Mouse (Mus musculus): ENCODE results near the gene Itsn2. TPM values are rescaled to one million over a fixed set of nuclear protein-coding genes. Genes with fewer than 3 reads are reported as not detected.
"Not testable (repeated sequence)": the region's sequence is repeated elsewhere in the genome, so short reads cannot be mapped to it uniquely, and the experiment has no call there.

The Itsn2 gene
- polyA plus RNA-seq, 1 experiment from 2014 or later: 20.5 TPM

DNA sequence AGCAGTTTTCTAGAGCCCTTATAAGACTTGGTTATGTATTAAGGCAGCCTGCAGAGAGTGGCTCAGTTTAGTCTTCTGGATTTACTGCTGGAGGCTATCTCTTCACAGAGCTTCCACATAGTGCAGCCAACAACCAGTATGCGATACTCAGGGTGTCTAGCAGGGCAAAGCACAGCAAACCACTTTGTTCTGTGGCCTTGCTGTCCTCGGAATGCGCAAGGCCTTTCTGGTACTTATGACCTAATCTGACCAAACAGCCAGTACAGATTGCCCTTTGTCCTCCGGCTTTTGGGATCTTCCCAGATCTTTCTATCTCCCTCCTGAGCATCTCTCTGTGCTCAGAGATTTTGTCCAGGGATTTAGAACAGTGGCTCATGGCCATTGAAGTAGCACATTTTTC, 93.0 kb downstream of the Itsn2 start:
- no peak overlapping the region for H3K4me3 ChIP-seq (replicated peaks)
- no peak overlapping the region for H3K9ac ChIP-seq
- no peak overlapping the region for H3K27ac ChIP-seq (replicated peaks)
- 79% methylated on average over 4 of the region's 4 CpGs for WGBS (ENCODE audit: insufficient replicate concordance)
- no peak overlapping the region for H3K4me2 ChIP-seq
- no peaks in the 10 kb centered on the region for H3K27me3 ChIP-seq
- peaks cover 18% of the 10 kb centered on the region for H3K4me1 ChIP-seq (replicated peaks)
- no peak for ATAC-seq (ENCODE audit: insufficient read depth)
- no peaks in the 10 kb centered on the region for H3K9me3 ChIP-seq (replicated peaks)
- peaks cover 7% of the 10 kb centered on the region; the same call in 1 of the 2 replicates for H3K36me3 ChIP-seq (replicated peaks)

DNA sequence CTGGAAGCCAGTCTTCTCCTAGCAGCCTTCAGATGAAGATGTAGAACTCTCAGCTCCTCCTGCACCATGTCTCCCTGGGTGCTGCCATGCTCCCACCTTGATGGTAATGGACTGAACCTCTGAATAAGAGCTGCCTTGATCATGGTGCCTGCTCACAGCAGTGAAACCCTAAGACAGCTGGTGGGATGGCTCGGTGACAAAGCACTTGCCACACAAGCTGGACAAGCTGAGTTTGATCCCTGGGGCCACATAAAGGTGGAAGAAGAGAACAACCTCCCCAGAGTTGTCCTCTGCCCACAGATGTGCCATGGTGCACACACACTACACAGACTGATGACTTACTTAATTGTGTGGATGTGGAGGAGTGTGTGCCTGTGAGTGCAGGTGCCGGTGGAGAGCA, 95.9 kb downstream of the Itsn2 start:
- whole genome bisulfite sequencing (ENCODE audit: insufficient replicate concordance): 80% methylated on average over 2 of the region's 2 CpGs
- H3K9ac ChIP-seq: no peak overlapping the region
- H3K27me3 ChIP-seq: no peaks in the 10 kb centered on the region
- H3K4me3 ChIP-seq (replicated peaks): no peak overlapping the region
- no peak for ATAC-seq (ENCODE audit: insufficient read depth)
- no peak overlapping the region for H3K27ac ChIP-seq (replicated peaks)
- H3K36me3 ChIP-seq (replicated peaks): peaks cover 2% of the 10 kb centered on the region; the same call in 1 of the 2 replicates
- H3K4me2 ChIP-seq: no peak overlapping the region
- H3K4me1 ChIP-seq (replicated peaks): no peaks in the 10 kb centered on the region
- H3K9me3 ChIP-seq (replicated peaks): no peaks in the 10 kb centered on the region

DNA sequence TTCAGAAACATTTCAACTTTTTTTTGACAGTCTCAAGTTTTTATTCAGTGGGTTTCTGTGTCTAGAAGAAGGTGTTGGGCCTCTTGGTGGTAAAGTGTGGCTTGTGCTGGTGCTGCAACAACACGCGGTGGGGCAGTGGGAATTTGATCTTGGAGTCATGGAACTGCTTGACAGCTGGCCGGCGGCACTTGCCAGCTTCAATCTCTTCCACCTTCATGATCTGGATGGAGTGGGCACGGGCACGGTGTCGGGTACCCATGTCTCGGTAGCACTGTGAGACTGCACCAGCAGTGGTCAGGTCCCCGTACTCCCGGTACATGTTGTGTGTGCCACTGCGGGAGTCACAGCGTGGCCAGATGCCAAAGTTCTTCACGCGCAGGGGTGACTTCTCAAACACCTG, 96.9 kb downstream of the Itsn2 start:
- H3K36me3 ChIP-seq (replicated peaks): no peaks in the 10 kb centered on the region
- H3K4me3 ChIP-seq (replicated peaks): no peak overlapping the region
- no peak for ATAC-seq (ENCODE audit: insufficient read depth)
- no peak overlapping the region for H3K27ac ChIP-seq (replicated peaks)
- no peak overlapping the region for H3K4me2 ChIP-seq
- H3K27me3 ChIP-seq: no peaks in the 10 kb centered on the region
- H3K9me3 ChIP-seq (replicated peaks): no peaks in the 10 kb centered on the region
- H3K4me1 ChIP-seq (replicated peaks): no peaks in the 10 kb centered on the region
- 93% methylated on average over 14 of the region's 14 CpGs for WGBS (ENCODE audit: insufficient replicate concordance)
- no peak overlapping the region for H3K9ac ChIP-seq

DNA sequence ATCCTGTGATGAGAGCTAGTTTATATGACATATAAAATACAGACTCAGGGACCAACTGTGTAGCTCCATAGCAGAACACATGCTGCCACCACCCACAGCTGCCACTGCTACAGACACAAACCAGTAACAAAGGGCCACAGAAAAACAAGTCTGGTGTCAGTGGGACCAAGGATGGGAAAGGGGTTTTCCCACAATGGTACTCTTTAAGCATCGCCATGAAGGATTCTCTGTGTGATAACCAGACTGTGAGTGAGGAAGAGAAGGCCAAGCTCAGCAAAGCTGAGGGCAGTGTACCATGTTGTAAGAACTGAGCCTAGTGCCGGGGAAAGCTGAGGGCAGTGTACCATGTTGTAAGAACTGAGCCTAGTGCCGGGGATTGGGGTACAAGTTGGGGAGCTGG, 98.8 kb downstream of the Itsn2 start:
- H3K4me2 ChIP-seq: no peak overlapping the region
- no peak overlapping the region for H3K27ac ChIP-seq (replicated peaks)
- no peaks in the 10 kb centered on the region for H3K9me3 ChIP-seq (replicated peaks)
- H3K27me3 ChIP-seq: no peaks in the 10 kb centered on the region
- no peak overlapping the region for H3K9ac ChIP-seq
- no peaks in the 10 kb centered on the region for H3K36me3 ChIP-seq (replicated peaks)
- no peaks in the 10 kb centered on the region for H3K4me1 ChIP-seq (replicated peaks)
- no peak for ATAC-seq (ENCODE audit: insufficient read depth)
- WGBS (ENCODE audit: insufficient replicate concordance): 77% methylated on average over 3 of the region's 3 CpGs
- no peak overlapping the region for H3K4me3 ChIP-seq (replicated peaks)

DNA sequence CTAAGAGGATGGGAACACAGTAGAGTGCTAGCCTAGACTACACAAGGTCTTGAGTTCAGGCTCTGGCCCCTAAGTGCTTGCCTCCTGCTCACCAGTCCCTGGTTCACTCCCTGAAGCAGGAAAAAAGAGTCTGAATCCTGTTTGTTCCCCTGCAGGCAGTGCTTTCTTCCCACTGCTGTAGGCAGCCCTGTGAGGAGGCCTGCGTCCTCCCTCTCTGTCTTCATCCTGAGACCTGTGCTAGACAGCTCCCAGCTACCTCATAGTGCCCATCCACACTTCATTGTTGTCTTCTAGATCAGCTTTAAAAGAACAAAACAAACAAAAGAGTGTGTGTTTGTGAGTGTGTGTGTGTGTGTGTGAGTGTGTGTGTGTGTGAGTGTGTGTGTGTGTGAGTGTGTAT, 102.1 kb downstream of the Itsn2 start:
- no peak overlapping the region for H3K4me2 ChIP-seq
- ATAC-seq (ENCODE audit: insufficient read depth): no peak

DNA sequence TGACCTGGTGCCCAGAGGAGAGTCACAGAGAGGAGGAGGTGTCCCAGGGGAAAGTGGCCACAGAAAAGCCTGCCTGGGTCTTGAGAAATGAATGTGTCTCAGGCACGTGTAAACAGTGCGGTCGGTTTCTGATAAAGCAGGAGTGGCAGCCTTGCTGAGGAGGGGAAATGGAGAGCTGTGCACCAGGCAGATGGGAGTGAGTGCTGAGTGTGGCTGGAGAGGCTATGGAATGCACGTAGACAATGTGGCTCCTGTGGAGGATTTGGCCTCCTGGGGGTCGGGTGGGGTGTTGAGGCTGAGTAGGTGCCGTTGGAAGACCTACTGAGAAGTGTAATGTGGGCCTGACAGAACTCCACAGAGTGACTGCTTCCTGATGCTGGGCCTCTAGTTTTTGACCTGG, 113.2 kb downstream of the Itsn2 start:
- WGBS (ENCODE audit: insufficient replicate concordance): 60% methylated on average over 6 of the region's 6 CpGs
- not testable (repeated sequence) for H3K9me3 ChIP-seq (replicated peaks); H3K4me1 ChIP-seq (replicated peaks); H3K4me2 ChIP-seq; ATAC-seq (ENCODE audit: insufficient read depth); H3K27me3 ChIP-seq; H3K27ac ChIP-seq (replicated peaks); H3K4me3 ChIP-seq (replicated peaks); H3K9ac ChIP-seq
- H3K36me3 ChIP-seq (replicated peaks): peaks cover 59% of the 10 kb centered on the region

More for the DNA sequence above, 102.1 kb downstream of the Itsn2 start:
- Histone ChIP-seq H3K9ac (no peak overlapping the region), H3K4me3 (replicated peaks) (no peak overlapping the region), H3K36me3 (replicated peaks) (peaks cover 21% of the 10 kb centered on the region; the same call in 1 of the 2 replicates), H3K27ac (replicated peaks) (no peak overlapping the region), H3K9me3 (replicated peaks) (no peaks in the 10 kb centered on the region), H3K27me3 (no peaks in the 10 kb centered on the region), H3K4me1 (replicated peaks) (no peaks in the 10 kb centered on the region)
- 97% methylated on average over 1 of the region's 1 CpGs for WGBS (ENCODE audit: insufficient replicate concordance)

DNA sequence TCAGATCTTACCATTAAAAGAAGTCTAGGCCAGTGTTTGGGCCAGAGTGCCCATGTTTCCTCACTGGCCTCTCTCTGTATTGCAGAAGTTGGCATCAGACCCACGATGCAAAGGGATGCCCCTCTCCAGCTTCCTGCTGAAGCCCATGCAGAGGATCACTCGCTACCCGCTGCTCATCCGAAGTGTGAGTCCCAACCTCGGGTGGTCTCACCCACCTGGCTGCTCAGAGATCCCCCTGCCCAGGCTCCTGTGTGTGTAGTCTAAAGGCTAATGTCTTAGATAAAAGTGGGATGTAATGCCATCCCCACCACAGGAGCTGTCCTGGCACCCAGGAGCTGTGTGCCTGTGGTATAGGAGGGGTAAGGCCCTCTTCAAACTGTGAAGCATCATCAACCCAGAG, 113.7 kb downstream of the Itsn2 start:
- no peak for ATAC-seq (ENCODE audit: insufficient read depth)

DNA sequence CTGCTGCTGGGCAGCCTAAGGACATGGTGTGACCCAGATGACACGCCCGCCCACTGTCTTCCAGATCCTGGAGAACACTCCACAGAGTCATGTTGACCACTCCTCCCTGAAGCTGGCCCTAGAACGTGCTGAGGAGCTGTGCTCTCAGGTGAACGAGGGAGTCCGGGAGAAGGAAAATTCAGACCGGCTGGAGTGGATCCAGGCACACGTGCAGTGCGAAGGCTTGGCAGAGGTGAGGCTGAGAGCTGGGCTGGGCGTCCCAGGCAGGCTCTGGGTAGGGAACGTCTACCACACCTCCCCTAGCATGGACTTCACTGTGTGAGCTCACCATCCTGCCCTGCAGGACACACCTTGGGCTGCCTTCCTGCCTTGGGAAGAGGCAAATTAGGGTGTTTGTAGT, 114.5 kb downstream of the Itsn2 start:
- 81% methylated on average over 10 of the region's 10 CpGs for WGBS (ENCODE audit: insufficient replicate concordance)

More for the DNA sequence above, 113.7 kb downstream of the Itsn2 start:
- Histone ChIP-seq H3K9me3 (replicated peaks) (no peaks in the 10 kb centered on the region), H3K4me1 (replicated peaks) (no peaks in the 10 kb centered on the region), H3K27me3 (no peaks in the 10 kb centered on the region), H3K4me2 (no peak overlapping the region), H3K36me3 (replicated peaks) (peaks cover 54% of the 10 kb centered on the region), H3K4me3 (replicated peaks) (no peak overlapping the region), H3K27ac (replicated peaks) (no peak overlapping the region), H3K9ac (no peak overlapping the region)
- WGBS (ENCODE audit: insufficient replicate concordance): 82% methylated on average over 5 of the region's 5 CpGs

DNA sequence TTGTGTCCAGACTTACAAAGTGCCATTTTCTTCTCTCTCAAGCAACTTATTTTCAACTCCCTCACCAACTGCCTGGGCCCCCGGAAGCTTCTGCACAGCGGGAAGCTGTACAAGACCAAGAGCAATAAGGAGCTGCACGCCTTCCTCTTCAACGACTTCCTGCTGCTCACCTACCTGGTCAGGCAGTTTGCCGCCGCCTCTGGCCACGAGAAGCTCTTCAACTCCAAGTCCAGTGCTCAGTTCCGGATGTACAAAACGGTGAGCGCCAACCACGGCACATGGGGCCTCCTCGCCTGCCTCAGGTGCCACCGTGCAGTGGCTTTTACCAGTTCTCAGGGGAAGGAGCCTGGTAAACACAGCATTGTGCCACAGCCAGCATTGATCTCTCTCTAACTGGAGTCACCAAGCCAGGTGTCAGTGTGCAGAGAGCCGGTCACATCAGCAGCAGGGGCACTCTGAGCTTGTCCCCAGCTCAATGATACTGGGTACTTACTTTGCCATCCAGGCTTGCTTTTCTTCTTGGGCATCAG, 115.1 kb downstream of the Itsn2 start:
- Histone ChIP-seq H3K4me2 (no peak overlapping the region), H3K4me1 (replicated peaks) (no peaks in the 10 kb centered on the region), H3K36me3 (replicated peaks) (peaks cover 52% of the 10 kb centered on the region), H3K27me3 (no peaks in the 10 kb centered on the region), H3K9me3 (replicated peaks) (no peaks in the 10 kb centered on the region), H3K4me3 (replicated peaks) (no peak overlapping the region), H3K27ac (replicated peaks) (no peak overlapping the region), H3K9ac (no peak overlapping the region)
- WGBS (ENCODE audit: insufficient replicate concordance): 82% methylated on average over 14 of the region's 14 CpGs
- ATAC-seq (ENCODE audit: insufficient read depth): no peak

More for the DNA sequence above, 114.5 kb downstream of the Itsn2 start:
- Histone ChIP-seq H3K9ac (no peak overlapping the region), H3K4me2 (no peak overlapping the region), H3K36me3 (replicated peaks) (peaks cover 52% of the 10 kb centered on the region), H3K9me3 (replicated peaks) (no peaks in the 10 kb centered on the region), H3K4me1 (replicated peaks) (no peaks in the 10 kb centered on the region), H3K4me3 (replicated peaks) (no peak overlapping the region), H3K27me3 (no peaks in the 10 kb centered on the region), H3K27ac (replicated peaks) (no peak overlapping the region)
- no peak for ATAC-seq (ENCODE audit: insufficient read depth)

DNA sequence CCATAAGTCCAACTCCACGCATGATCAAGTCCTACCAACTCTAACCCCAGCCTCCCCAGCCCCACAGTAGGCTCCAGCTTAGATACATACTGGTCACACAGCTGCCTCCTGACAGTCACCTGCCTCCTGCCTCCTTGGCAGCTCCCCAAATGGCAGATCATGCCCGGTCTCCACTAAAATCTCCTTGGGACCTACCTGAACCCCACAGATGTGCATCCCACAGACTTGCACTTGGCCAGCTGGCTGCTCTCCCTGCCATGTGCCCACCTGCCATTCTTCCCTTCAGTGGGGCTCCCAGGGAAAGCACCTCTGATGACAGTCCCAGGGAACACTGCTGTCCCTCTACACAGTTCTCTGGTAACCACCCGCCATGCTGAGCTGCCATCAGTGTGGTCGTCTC, 115.9 kb downstream of the Itsn2 start:
- ATAC-seq (ENCODE audit: insufficient read depth): no peak
- peaks cover 57% of the 10 kb centered on the region for H3K36me3 ChIP-seq (replicated peaks)
- H3K9me3 ChIP-seq (replicated peaks): no peaks in the 10 kb centered on the region
- 75% methylated on average over 4 of the region's 4 CpGs for WGBS (ENCODE audit: insufficient replicate concordance)
- no peak overlapping the region for H3K4me3 ChIP-seq (replicated peaks)
- no peaks in the 10 kb centered on the region for H3K27me3 ChIP-seq
- no peak overlapping the region for H3K9ac ChIP-seq
- no peak overlapping the region for H3K27ac ChIP-seq (replicated peaks)
- no peaks in the 10 kb centered on the region for H3K4me1 ChIP-seq (replicated peaks)
- no peak overlapping the region for H3K4me2 ChIP-seq

DNA sequence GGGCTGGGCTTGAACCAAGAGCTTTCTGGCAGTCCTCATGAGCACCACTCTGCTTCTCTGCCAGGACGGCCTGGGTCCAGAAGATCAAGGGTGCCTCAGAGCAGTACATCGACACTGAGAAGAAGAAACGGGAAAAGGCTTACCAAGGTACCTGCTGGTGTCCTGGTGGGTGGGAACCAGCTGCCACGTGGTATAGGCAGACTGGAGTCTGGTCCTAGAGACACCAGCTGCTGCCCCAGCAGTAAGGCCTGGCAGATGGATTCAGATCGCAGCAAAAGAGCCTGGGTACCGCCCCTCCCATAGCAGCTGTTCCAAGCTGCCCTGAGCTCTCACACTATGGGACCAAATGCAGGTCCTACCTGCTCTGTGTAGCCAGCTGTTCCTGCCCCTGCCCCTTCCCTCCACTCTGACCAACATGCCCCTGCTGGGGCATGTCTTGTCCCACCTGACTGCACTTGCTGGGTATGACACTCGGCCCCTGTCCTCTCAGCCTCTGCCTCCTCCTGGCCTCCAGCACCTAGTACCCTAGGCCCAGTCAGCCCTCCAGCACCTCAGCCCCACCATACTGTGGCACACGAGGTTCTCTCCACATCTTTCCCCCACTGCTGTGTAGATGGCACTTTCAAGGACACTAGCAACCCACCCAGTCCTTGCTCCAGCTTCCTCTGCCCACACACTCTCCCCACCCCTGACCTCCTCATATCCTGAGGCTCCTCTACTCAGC, 116.6 kb downstream of the Itsn2 start:
- Histone ChIP-seq H3K9me3 (replicated peaks) (no peaks in the 10 kb centered on the region), H3K4me3 (replicated peaks) (no peak overlapping the region), H3K4me2 (no peak overlapping the region), H3K36me3 (replicated peaks) (peaks cover 58% of the 10 kb centered on the region), H3K4me1 (replicated peaks) (no peaks in the 10 kb centered on the region), H3K9ac (no peak overlapping the region), H3K27me3 (no peaks in the 10 kb centered on the region), H3K27ac (replicated peaks) (no peak overlapping the region)
- WGBS (ENCODE audit: insufficient replicate concordance): 75% methylated on average over 8 of the region's 8 CpGs
- ATAC-seq (ENCODE audit: insufficient read depth): 0 out of 2 replicates have a peak, but pooled peaks have one; percentile 12

DNA sequence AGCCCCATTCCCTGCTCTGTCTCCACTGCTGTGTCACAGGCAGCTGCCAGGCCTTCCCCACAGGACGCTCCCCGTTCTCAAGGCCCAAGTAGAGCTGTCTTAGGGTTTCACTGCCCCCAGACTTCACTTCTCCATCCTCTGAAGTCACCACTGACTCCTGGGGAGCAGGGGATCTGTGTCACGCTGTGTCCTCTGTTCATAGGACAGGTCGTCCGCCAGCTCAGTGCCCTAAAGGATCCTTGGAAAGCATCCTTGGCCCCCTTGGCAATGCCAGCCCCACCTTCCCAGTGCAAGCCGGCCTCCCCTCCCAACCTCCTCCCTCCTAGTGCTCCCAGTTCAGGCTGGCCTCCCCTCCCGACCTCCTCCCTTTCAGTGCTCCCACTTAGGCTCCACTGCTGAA, 117.5 kb downstream of the Itsn2 start:
- Histone ChIP-seq H3K27ac (replicated peaks) (no peak overlapping the region), H3K9me3 (replicated peaks) (no peaks in the 10 kb centered on the region), H3K27me3 (no peaks in the 10 kb centered on the region), H3K4me2 (no peak overlapping the region), H3K9ac (no peak overlapping the region), H3K36me3 (replicated peaks) (peaks cover 59% of the 10 kb centered on the region), H3K4me1 (replicated peaks) (peaks cover 5% of the 10 kb centered on the region), H3K4me3 (replicated peaks) (no peak overlapping the region)
- ATAC-seq (ENCODE audit: insufficient read depth): no peak
- 78% methylated on average over 7 of the region's 7 CpGs for WGBS (ENCODE audit: insufficient replicate concordance)
